Mouse (Mus musculus): Measurements from ENCODE around the gene Plac1. TPM values are rescaled to one million over a fixed set of nuclear protein-coding genes. Genes with fewer than 3 reads are reported as not detected.

Plac1 gene
- polyA plus RNA-seq, 1 experiment from 2014 or later: 6.6 TPM

GRCm38 (mm10) chrX:53099266-53099665 is 140.6 kb downstream of the Plac1 start:
- no peaks in the 10 kb centered on the region for H3K9me3 ChIP-seq (replicated peaks; ENCODE audit: control insufficient read depth, low read length)
- no peaks in the 10 kb centered on the region for H3K36me3 ChIP-seq (replicated peaks; ENCODE audit: control insufficient read depth, insufficient read depth, low read depth, low read length)
- no peaks in the 10 kb centered on the region for H3K4me1 ChIP-seq (ENCODE audit: control insufficient read depth, insufficient read depth, low read length)
- no peaks in the 10 kb centered on the region for H3K27me3 ChIP-seq (ENCODE audit: control insufficient read depth, insufficient read depth, low read length)
- ATAC-seq (replicated peaks; ENCODE audit: insufficient number of reproducible peaks, low FRiP score, low TSS enrichment, low read depth) (no peak), DNase-seq (ENCODE audit: low spot score) (no peak)
- H3K27ac ChIP-seq (replicated peaks; ENCODE audit: low read depth, low read length): no peak overlapping the region
- WGBS: 80% methylated on average over 3 of the region's 3 CpGs
- H3K9ac ChIP-seq (replicated peaks; ENCODE audit: low read length): no peak overlapping the region
- no peak overlapping the region for H3K4me3 ChIP-seq (ENCODE audit: low read depth, low read length)
- H3K4me2 ChIP-seq (ENCODE audit: low read depth, low read length): no peak overlapping the region

- Histone ChIP-seq H3K4me1 (ENCODE audit: control insufficient read depth, insufficient read depth, low read length) (no peaks in the 10 kb centered on the region), H3K4me2 (ENCODE audit: low read depth, low read length) (no peak overlapping the region), H3K27ac (replicated peaks; ENCODE audit: low read depth, low read length) (no peak overlapping the region), H3K27me3 (ENCODE audit: control insufficient read depth, insufficient read depth, low read length) (no peaks in the 10 kb centered on the region), H3K4me3 (ENCODE audit: low read depth, low read length) (no peak overlapping the region), H3K9ac (replicated peaks; ENCODE audit: low read length) (no peak overlapping the region), H3K36me3 (replicated peaks; ENCODE audit: control insufficient read depth, insufficient read depth, low read depth, low read length) (no peaks in the 10 kb centered on the region), H3K9me3 (replicated peaks; ENCODE audit: control insufficient read depth, low read length) (no peaks in the 10 kb centered on the region)
- ATAC-seq (replicated peaks; ENCODE audit: insufficient number of reproducible peaks, low FRiP score, low TSS enrichment, low read depth): no peak
- 55% methylated on average over 4 of the region's 4 CpGs for WGBS
- no peak for DNase-seq (ENCODE audit: low spot score)
Measured at GRCm38 (mm10) chrX:53098293-53098692, 141.6 kb downstream of the Plac1 start.

GRCm38 (mm10) chrX:53097786-53098185 is 142.1 kb downstream of the Plac1 start:
- no peak overlapping the region for H3K4me3 ChIP-seq (ENCODE audit: low read depth, low read length)
- H3K36me3 ChIP-seq (replicated peaks; ENCODE audit: control insufficient read depth, insufficient read depth, low read depth, low read length): no peaks in the 10 kb centered on the region
- no peak overlapping the region for H3K4me2 ChIP-seq (ENCODE audit: low read depth, low read length)
- no peak overlapping the region for H3K9ac ChIP-seq (replicated peaks; ENCODE audit: low read length)
- ATAC-seq (replicated peaks; ENCODE audit: insufficient number of reproducible peaks, low FRiP score, low TSS enrichment, low read depth): no peak
- no peak overlapping the region for H3K27ac ChIP-seq (replicated peaks; ENCODE audit: low read depth, low read length)
- no peak for DNase-seq (ENCODE audit: low spot score)
- 46% methylated on average over 4 of the region's 4 CpGs for WGBS
- H3K27me3 ChIP-seq (ENCODE audit: control insufficient read depth, insufficient read depth, low read length): no peaks in the 10 kb centered on the region
- H3K4me1 ChIP-seq (ENCODE audit: control insufficient read depth, insufficient read depth, low read length): no peaks in the 10 kb centered on the region
- H3K9me3 ChIP-seq (replicated peaks; ENCODE audit: control insufficient read depth, low read length): no peaks in the 10 kb centered on the region

- no peak overlapping the region for H3K27ac ChIP-seq (replicated peaks; ENCODE audit: low read depth, low read length)
- no peak overlapping the region for H3K4me3 ChIP-seq (ENCODE audit: low read depth, low read length)
- no peaks in the 10 kb centered on the region for H3K36me3 ChIP-seq (replicated peaks; ENCODE audit: control insufficient read depth, insufficient read depth, low read depth, low read length)
- H3K27me3 ChIP-seq (ENCODE audit: control insufficient read depth, insufficient read depth, low read length): no peaks in the 10 kb centered on the region
- 41% methylated on average over 2 of the region's 2 CpGs for WGBS
- DNase-seq (ENCODE audit: low spot score) (peak; percentile 13), ATAC-seq (replicated peaks; ENCODE audit: insufficient number of reproducible peaks, low FRiP score, low TSS enrichment, low read depth) (no peak)
- H3K4me1 ChIP-seq (ENCODE audit: control insufficient read depth, insufficient read depth, low read length): no peaks in the 10 kb centered on the region
- no peak overlapping the region for H3K9ac ChIP-seq (replicated peaks; ENCODE audit: low read length)
- H3K9me3 ChIP-seq (replicated peaks; ENCODE audit: control insufficient read depth, low read length): no peaks in the 10 kb centered on the region
- H3K4me2 ChIP-seq (ENCODE audit: low read depth, low read length): no peak overlapping the region
Measured at GRCm38 (mm10) chrX:53093381-53093780, 146.5 kb downstream of the Plac1 start.

- no peaks in the 10 kb centered on the region for H3K4me1 ChIP-seq (ENCODE audit: control insufficient read depth, insufficient read depth, low read length)
- no peak for ATAC-seq (replicated peaks; ENCODE audit: insufficient number of reproducible peaks, low FRiP score, low TSS enrichment, low read depth)
- no peak overlapping the region for H3K9ac ChIP-seq (replicated peaks; ENCODE audit: low read length)
- H3K27me3 ChIP-seq (ENCODE audit: control insufficient read depth, insufficient read depth, low read length): no peaks in the 10 kb centered on the region
- WGBS: 42% methylated on average over 5 of the region's 5 CpGs
- no peak overlapping the region for H3K4me3 ChIP-seq (ENCODE audit: low read depth, low read length)
- H3K4me2 ChIP-seq (ENCODE audit: low read depth, low read length): no peak overlapping the region
- no peak overlapping the region for H3K27ac ChIP-seq (replicated peaks; ENCODE audit: low read depth, low read length)
- DNase-seq (ENCODE audit: low spot score): peak; percentile 65
- H3K9me3 ChIP-seq (replicated peaks; ENCODE audit: control insufficient read depth, low read length): no peaks in the 10 kb centered on the region
- H3K36me3 ChIP-seq (replicated peaks; ENCODE audit: control insufficient read depth, insufficient read depth, low read depth, low read length): no peaks in the 10 kb centered on the region
Measured at GRCm38 (mm10) chrX:53088663-53089292, 151.1 kb downstream of the Plac1 start.

GRCm38 (mm10) chrX:53087202-53087601 is 152.7 kb downstream of the Plac1 start:
- H3K36me3 ChIP-seq (replicated peaks; ENCODE audit: control insufficient read depth, insufficient read depth, low read depth, low read length): no peaks in the 10 kb centered on the region
- no peak for ATAC-seq (replicated peaks; ENCODE audit: insufficient number of reproducible peaks, low FRiP score, low TSS enrichment, low read depth)
- H3K4me1 ChIP-seq (ENCODE audit: control insufficient read depth, insufficient read depth, low read length): no peaks in the 10 kb centered on the region
- WGBS: 95% methylated on average over 1 of the region's 1 CpGs
- no peak overlapping the region for H3K9ac ChIP-seq (replicated peaks; ENCODE audit: low read length)
- DNase-seq (ENCODE audit: low spot score): no peak
- no peak overlapping the region for H3K4me2 ChIP-seq (ENCODE audit: low read depth, low read length)
- H3K9me3 ChIP-seq (replicated peaks; ENCODE audit: control insufficient read depth, low read length): no peaks in the 10 kb centered on the region
- no peak overlapping the region for H3K4me3 ChIP-seq (ENCODE audit: low read depth, low read length)
- H3K27ac ChIP-seq (replicated peaks; ENCODE audit: low read depth, low read length): no peak overlapping the region
- H3K27me3 ChIP-seq (ENCODE audit: control insufficient read depth, insufficient read depth, low read length): no peaks in the 10 kb centered on the region

GRCm38 (mm10) chrX:53085559-53085958 is 154.4 kb downstream of the Plac1 start:
- DNase-seq (ENCODE audit: low spot score) (peak; percentile 12), ATAC-seq (replicated peaks; ENCODE audit: insufficient number of reproducible peaks, low FRiP score, low TSS enrichment, low read depth) (no peak)
- H3K9ac ChIP-seq (replicated peaks; ENCODE audit: low read length): no peak overlapping the region
- H3K4me2 ChIP-seq (ENCODE audit: low read depth, low read length): no peak overlapping the region
- no peaks in the 10 kb centered on the region for H3K9me3 ChIP-seq (replicated peaks; ENCODE audit: control insufficient read depth, low read length)
- no peak overlapping the region for H3K27ac ChIP-seq (replicated peaks; ENCODE audit: low read depth, low read length)
- 63% methylated on average over 5 of the region's 5 CpGs for WGBS
- H3K36me3 ChIP-seq (replicated peaks; ENCODE audit: control insufficient read depth, insufficient read depth, low read depth, low read length): no peaks in the 10 kb centered on the region
- H3K4me3 ChIP-seq (ENCODE audit: low read depth, low read length): no peak overlapping the region
- no peaks in the 10 kb centered on the region for H3K4me1 ChIP-seq (ENCODE audit: control insufficient read depth, insufficient read depth, low read length)
- no peaks in the 10 kb centered on the region for H3K27me3 ChIP-seq (ENCODE audit: control insufficient read depth, insufficient read depth, low read length)

- WGBS: 80% methylated on average over 3 of the region's 3 CpGs
Measured at GRCm38 (mm10) chrX:53064406-53064805, 175.5 kb downstream of the Plac1 start.

More at GRCm38 (mm10) chrX:53064406-53064805, 175.5 kb downstream of the Plac1 start:
- H3K4me1 ChIP-seq (ENCODE audit: control insufficient read depth, insufficient read depth, low read length): no peaks in the 10 kb centered on the region
- no peak for ATAC-seq (replicated peaks; ENCODE audit: insufficient number of reproducible peaks, low FRiP score, low TSS enrichment, low read depth)
- H3K9ac ChIP-seq (replicated peaks; ENCODE audit: low read length): no peak overlapping the region
- no peaks in the 10 kb centered on the region for H3K36me3 ChIP-seq (replicated peaks; ENCODE audit: control insufficient read depth, insufficient read depth, low read depth, low read length)
- no peak overlapping the region for H3K4me3 ChIP-seq (ENCODE audit: low read depth, low read length)
- no peaks in the 10 kb centered on the region for H3K27me3 ChIP-seq (ENCODE audit: control insufficient read depth, insufficient read depth, low read length)
- no peaks in the 10 kb centered on the region for H3K9me3 ChIP-seq (replicated peaks; ENCODE audit: control insufficient read depth, low read length)
- no peak overlapping the region for H3K27ac ChIP-seq (replicated peaks; ENCODE audit: low read depth, low read length)
- DNase-seq (ENCODE audit: low spot score): no peak
- no peak overlapping the region for H3K4me2 ChIP-seq (ENCODE audit: low read depth, low read length)
